Comparison of ENCODE assay signal across 16 mouse cellular contexts in the genomic region with DNA sequence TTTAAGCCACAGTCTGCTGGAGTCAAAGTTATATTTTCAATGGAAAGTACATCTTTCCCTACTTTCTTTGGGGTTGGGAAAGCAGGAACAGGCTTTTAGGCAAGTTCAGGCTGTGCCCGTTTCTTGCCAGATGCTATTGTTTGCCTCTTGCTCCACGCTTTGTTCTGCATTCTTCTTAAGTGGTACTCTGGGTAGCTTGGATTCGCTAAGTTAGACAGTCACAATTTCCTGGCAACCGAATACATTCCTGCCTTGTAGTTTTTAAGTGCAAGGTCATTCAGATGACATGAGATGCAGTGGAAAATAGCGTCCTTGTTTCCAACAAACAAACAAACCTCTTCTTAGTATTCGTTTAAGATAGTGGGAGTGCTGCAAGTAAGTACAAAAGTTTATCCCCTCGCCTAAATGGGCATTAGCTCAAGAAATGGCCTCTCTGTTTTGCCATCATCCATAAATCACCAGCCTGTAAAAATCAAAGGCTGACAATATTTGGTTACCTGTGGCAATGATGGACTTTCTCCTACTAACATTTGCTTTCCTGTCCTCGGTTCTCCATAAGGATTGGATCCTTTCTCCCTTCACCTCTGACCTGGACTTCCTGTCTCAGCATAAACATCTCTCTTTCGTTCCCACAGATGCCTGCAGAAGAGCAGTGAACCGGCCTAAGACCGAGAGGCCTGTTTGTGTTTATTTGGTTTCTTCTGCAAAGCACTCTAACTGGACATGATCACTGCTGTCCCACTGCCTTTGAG.
A peak's percentile ranks its signal among the peaks of the same experiment; 100 is the strongest.
DNase-seq lines count a peak whose midpoint lies in the region; ATAC-seq lines count a peak whose summit lies in the region.
"Had no signal": no experiment of that assay in that cellular context is flagged by ENCODE, and none has a peak within 500 bp of the region (broad histone marks: within the 10 kb centered on the region; RNA-seq: fewer than 3 reads in every experiment).

No protein-coding gene starts in this region.

- H3K27me3 ChIP-seq in heart, embryonic 12.5 days (replicated peaks) = no peaks in the 10 kb centered on the region
- no peaks in the 10 kb centered on the region for H3K27me3 ChIP-seq in liver, embryonic 16.5 days (ENCODE audit: control insufficient read depth, insufficient read depth, low read depth, low read length)
- H3K27me3 ChIP-seq in liver, embryonic 12.5 days (replicated peaks) = no peaks in the 10 kb centered on the region
- H3K27me3 ChIP-seq in limb, embryonic 12.5 days = no peaks in the 10 kb centered on the region
- H3K27me3 ChIP-seq: intestine, embryonic 15.5 days; neural tube, embryonic 13.5 days; Patski had no signal

- 59% methylated on average over 11 of the region's 11 CpGs for WGBS in heart, embryonic 12.5 days
- WGBS in liver, embryonic 16.5 days (ENCODE audit: insufficient replicate concordance) = 37% methylated on average over 11 of the region's 11 CpGs
- WGBS in liver, embryonic 12.5 days (ENCODE audit: insufficient replicate concordance) = 54% methylated on average over 11 of the region's 11 CpGs
- 31% methylated on average over 11 of the region's 11 CpGs for WGBS in limb, embryonic 12.5 days

- H3K36me3 ChIP-seq in heart, embryonic 12.5 days = no peaks in the 10 kb centered on the region
- no peaks in the 10 kb centered on the region for H3K36me3 ChIP-seq in liver, embryonic 16.5 days (ENCODE audit: control insufficient read depth, insufficient read depth)
- H3K36me3 ChIP-seq in liver, embryonic 12.5 days = no peaks in the 10 kb centered on the region
- H3K36me3 ChIP-seq in limb, embryonic 12.5 days = no peaks in the 10 kb centered on the region
- H3K36me3 ChIP-seq: hindbrain, embryonic 10.5 days; intestine, embryonic 15.5 days; neural tube, embryonic 13.5 days had no signal

- no peak overlapping the region for H3K9ac ChIP-seq in heart, embryonic 12.5 days
- no peak overlapping the region for H3K9ac ChIP-seq in liver, embryonic 16.5 days (ENCODE audit: low read depth, low read length)
- no peak overlapping the region for H3K9ac ChIP-seq in liver, embryonic 12.5 days
- H3K9ac ChIP-seq in limb, embryonic 12.5 days (replicated peaks) = no peak overlapping the region
- H3K9ac ChIP-seq: intestine, embryonic 15.5 days; neural tube, embryonic 13.5 days had no signal

- ATAC-seq in heart, embryonic 12.5 days (ENCODE audit: insufficient number of reproducible peaks, low FRiP score) = no peak
- ATAC-seq in liver, embryonic 16.5 days (ENCODE audit: low read depth) = peak; percentile 50
- no peak for ATAC-seq in liver, embryonic 12.5 days
- ATAC-seq in limb, embryonic 12.5 days (ENCODE audit: insufficient number of reproducible peaks, insufficient read depth, low FRiP score, low TSS enrichment, low read depth) = no peak
- ATAC-seq: intestine, embryonic 15.5 days; midbrain, embryonic 16.5 days; Patski had no signal

- no peak overlapping the region for H3K4me2 ChIP-seq in heart, embryonic 12.5 days
- no peak overlapping the region for H3K4me2 ChIP-seq in liver, embryonic 16.5 days (ENCODE audit: low read depth, low read length)
- no peak overlapping the region for H3K4me2 ChIP-seq in liver, embryonic 12.5 days
- no peak overlapping the region for H3K4me2 ChIP-seq in limb, embryonic 12.5 days
- H3K4me2 ChIP-seq: intestine, embryonic 15.5 days; neural tube, embryonic 13.5 days had no signal

- peak; percentile 15 to 38 for DNase-seq in heart, adult 9 months (ENCODE audit: low spot score in 2 of 2)
- peak; percentile 19 for DNase-seq in telencephalon, adult 2 months (ENCODE audit: low read depth, low spot score)
- no peak for DNase-seq in cerebellum, postnatal 36 days
- DNase-seq: gastrocnemius, postnatal 10 days; retina, postnatal 1 day had no signal

- no peaks in the 10 kb centered on the region for H3K9me3 ChIP-seq in heart, embryonic 12.5 days (replicated peaks)
- no peaks in the 10 kb centered on the region for H3K9me3 ChIP-seq in liver, embryonic 16.5 days (replicated peaks; ENCODE audit: control insufficient read depth, low read length)
- no peaks in the 10 kb centered on the region for H3K9me3 ChIP-seq in liver, embryonic 12.5 days (replicated peaks)
- H3K9me3 ChIP-seq in limb, embryonic 12.5 days = no peaks in the 10 kb centered on the region
- H3K9me3 ChIP-seq: hindbrain, embryonic 10.5 days; intestine, embryonic 15.5 days; neural tube, embryonic 13.5 days had no signal

- H3K4me3 ChIP-seq in heart, embryonic 12.5 days = no peak overlapping the region
- no peak overlapping the region for H3K4me3 ChIP-seq in liver, embryonic 16.5 days (ENCODE audit: low read depth, low read length)
- H3K4me3 ChIP-seq in liver, embryonic 12.5 days = no peak overlapping the region
- no peak overlapping the region for H3K4me3 ChIP-seq in limb, embryonic 12.5 days (replicated peaks)
- H3K4me3 ChIP-seq: hindbrain, embryonic 10.5 days; intestine, embryonic 15.5 days; neural tube, embryonic 13.5 days had no signal

- H3K27ac ChIP-seq in heart, embryonic 12.5 days (ENCODE audit: poor library complexity, severe bottlenecking) = no peak overlapping the region
- H3K27ac ChIP-seq in liver, embryonic 16.5 days (ENCODE audit: low read length) = peak overlapping the region; percentile 25; the same call in 1 of the 2 replicates
- H3K27ac ChIP-seq in liver, embryonic 12.5 days = no peak overlapping the region
- H3K27ac ChIP-seq in limb, embryonic 12.5 days = peak overlapping the region; percentile 35; the same call in 1 of the 2 replicates
- H3K27ac ChIP-seq: hindbrain, embryonic 10.5 days; intestine, embryonic 15.5 days; macrophage; neural tube, embryonic 13.5 days; stomach, postnatal 0 days had no signal

- H3K4me1 ChIP-seq in heart, embryonic 12.5 days (replicated peaks) = no peaks in the 10 kb centered on the region
- H3K4me1 ChIP-seq in liver, embryonic 16.5 days (ENCODE audit: control insufficient read depth, low read depth, low read length) = no peaks in the 10 kb centered on the region
- H3K4me1 ChIP-seq in liver, embryonic 12.5 days = no peaks in the 10 kb centered on the region
- peaks cover 27% of the 10 kb centered on the region for H3K4me1 ChIP-seq in limb, embryonic 12.5 days (replicated peaks)

Comparison
In these comparisons a context has a peak if more than half of its experiments do, and no peak if none do; other contexts are left out.
1. H3K27ac ChIP-seq: peak in liver, embryonic 16.5 days (single experiment) and limb, embryonic 12.5 days (single experiment); none in heart, embryonic 12.5 days (single experiment) and liver, embryonic 12.5 days (single experiment).
2. DNase-seq: peak in heart, adult 9 months (2 of 2) and telencephalon, adult 2 months (single experiment); none in cerebellum, postnatal 36 days (0 of 2).